Mouse (Mus musculus): ENCODE measurements around the gene Foxred2.

DNA sequence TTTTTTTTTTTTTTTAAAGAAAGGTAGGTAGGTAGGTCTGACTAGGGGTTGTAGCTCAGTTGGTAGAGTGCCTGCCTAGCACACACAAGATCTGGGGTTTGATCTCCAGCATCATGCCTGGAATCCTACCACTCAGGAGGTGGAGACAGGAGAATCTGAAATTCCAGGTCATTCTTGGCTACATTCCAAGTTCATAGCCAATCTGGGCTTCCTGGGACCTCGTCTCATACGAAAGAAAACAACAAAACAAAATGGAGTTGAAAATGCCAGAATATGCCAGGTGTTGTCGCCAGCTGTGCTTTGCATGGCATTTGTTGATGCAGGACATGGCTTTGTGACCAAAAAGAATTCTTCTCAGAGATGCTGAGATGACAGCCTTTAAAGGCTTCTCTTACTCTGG, 23.3 kb downstream of the Foxred2 start:
- TF ChIP-seq CTCF (IDR thresholded peaks at IDR 0.05; ENCODE audit: extremely low read depth, insufficient read depth, low read length) (no peak), POLR2A (IDR thresholded peaks at IDR 0.05; ENCODE audit: extremely low read depth, insufficient read depth, low read length) (no peak)
